Mouse (Mus musculus) stomach, embryonic 16.5 days (tissue): ENCODE measurements around the gene Klf9. TPM values are rescaled to one million over a fixed set of nuclear protein-coding genes. Genes with fewer than 3 reads are reported as not detected.

Experiments used
- ATAC-seq: fragments of 200-750 bp; cut with Nextera tagmentation; 2 replicates; pipeline ENCODE4 v1.8.0; 2017; ENCODE audit warnings: moderate number of reproducible peaks, moderate TSS enrichment; ENCODE audit not compliant: insufficient read depth, low FRiP score
- H3K27ac ChIP-seq: fragments of 300-500 bp; sonication (generic); 2 replicates; pipeline ENCODE4 v1.5.1; 2014; ENCODE audit warnings: low read length
- H3K27me3 ChIP-seq: fragments of 300-500 bp; sonication (generic); 2 replicates; pipeline ENCODE4 v1.6.1; 2014; ENCODE audit warnings: low read length, control low read depth, mixed read lengths; ENCODE audit not compliant: control insufficient read depth, insufficient read depth
- H3K36me3 ChIP-seq: fragments of 300-500 bp; sonication (generic); 2 replicates; pipeline ENCODE4 v1.6.1; 2014; ENCODE audit warnings: low read length; ENCODE audit not compliant: control insufficient read depth, insufficient read depth
- H3K4me1 ChIP-seq: fragments of 300-500 bp; sonication (generic); 2 replicates; pipeline ENCODE4 v1.6.1; 2014; ENCODE audit warnings: low read length, control low read depth, mixed read lengths; ENCODE audit not compliant: control insufficient read depth, insufficient read depth
- H3K4me2 ChIP-seq: fragments of 300-500 bp; sonication (generic); 2 replicates; pipeline ENCODE4 v1.6.1; 2014; ENCODE audit warnings: low read depth, low read length, mixed read lengths
- H3K4me3 ChIP-seq: fragments of 300-500 bp; sonication (generic); replicated peaks from 2 replicates; pipeline ENCODE4 v1.5.1; 2014; ENCODE audit warnings: mild to moderate bottlenecking, low read length
- H3K9ac ChIP-seq: fragments of 300-500 bp; sonication (generic); 2 replicates; pipeline ENCODE4 v1.6.1; 2014; ENCODE audit warnings: low read length
- H3K9me3 ChIP-seq: fragments of 300-500 bp; sonication (generic); replicated peaks from 2 replicates; pipeline ENCODE4 v1.6.1; 2016; ENCODE audit warnings: low read length, control low read depth; ENCODE audit not compliant: control insufficient read depth
- WGBS: fragments of 180-500 bp; shearing (Covaris S2); extraction: QIAGEN DNeasy Blood & Tissue Kit; methylation state at CpG from one replicate; pipeline ENCODE4 v1.1.7; 2014; 5-methylcytosine and 5-hydroxymethylcytosine counted together
- microRNA counts: library from miRNA; unstranded; fragments of <30 nt; microRNA quantifications from one replicate; lab custom pipeline; 2016
- microRNA-seq: library from miRNA; unstranded; fragments of <30 nt; microRNA quantifications from one replicate; pipeline ENCODE4, GENCODE M21; 2016
- polyA plus RNA-seq: library from polyadenylated mRNA; unstranded; fragments of >200 nt; fragmentation: Nextera tagmentation; extraction: Ambion mirVana; gene quantifications from 2 replicates; pipeline ENCODE4 v1.2.1, GENCODE M21; 2015

Klf9 gene
- polyA plus RNA-seq, 1 experiment from 2014 or later = 7.9 TPM

- Histone ChIP-seq H3K27ac (no peak overlapping the region), H3K4me1 (no peaks in the 10 kb centered on the region), H3K9ac (no peak overlapping the region), H3K36me3 (no peaks in the 10 kb centered on the region), H3K4me3 (no peak overlapping the region), H3K9me3 (no peaks in the 10 kb centered on the region), H3K27me3 (no peaks in the 10 kb centered on the region), H3K4me2 (no peak overlapping the region)
- 77% methylated on average over 1 of the region's 1 CpGs for WGBS
- ATAC-seq = no peak
Observed at GRCm38 (mm10) chr19:23189744-23190143, 48.7 kb downstream of the Klf9 start.

GRCm38 (mm10) chr19:23191486-23191885 is 50.5 kb downstream of the Klf9 start:
- Histone ChIP-seq H3K9ac (no peak overlapping the region), H3K4me2 (no peak overlapping the region), H3K36me3 (no peaks in the 10 kb centered on the region), H3K4me3 (no peak overlapping the region), H3K27me3 (no peaks in the 10 kb centered on the region), H3K9me3 (no peaks in the 10 kb centered on the region), H3K4me1 (no peaks in the 10 kb centered on the region), H3K27ac (no peak overlapping the region)
- 91% methylated on average over 6 of the region's 6 CpGs for WGBS
- ATAC-seq = no peak

GRCm38 (mm10) chr19:23193076-23193475 is 52.0 kb downstream of the Klf9 start:
- ATAC-seq = no peak
- Histone ChIP-seq H3K9me3 (no peaks in the 10 kb centered on the region), H3K27me3 (no peaks in the 10 kb centered on the region), H3K27ac (no peak overlapping the region), H3K9ac (no peak overlapping the region), H3K4me1 (no peaks in the 10 kb centered on the region), H3K36me3 (no peaks in the 10 kb centered on the region), H3K4me2 (no peak overlapping the region), H3K4me3 (no peak overlapping the region)
- WGBS = 70% methylated on average over 3 of the region's 3 CpGs

- Histone ChIP-seq H3K36me3 (peaks cover 14% of the 10 kb centered on the region), H3K4me1 (no peaks in the 10 kb centered on the region), H3K27ac (no peak overlapping the region), H3K9ac (no peak overlapping the region), H3K4me2 (no peak overlapping the region), H3K27me3 (no peaks in the 10 kb centered on the region), H3K9me3 (no peaks in the 10 kb centered on the region), H3K4me3 (no peak overlapping the region)
- WGBS = 96% methylated on average over 5 of the region's 5 CpGs
- no peak for ATAC-seq
Observed at GRCm38 (mm10) chr19:23202106-23202505, 61.1 kb downstream of the Klf9 start.

GRCm38 (mm10) chr19:23203505-23204053 is 62.6 kb downstream of the Klf9 start:
- peaks cover 14% of the 10 kb centered on the region for H3K36me3 ChIP-seq

GRCm38 (mm10) chr19:23211325-23211724 is 70.3 kb downstream of the Klf9 start:
- Histone ChIP-seq H3K9me3 (no peaks in the 10 kb centered on the region), H3K4me2 (no peak overlapping the region)
- ATAC-seq = no peak

More at GRCm38 (mm10) chr19:23203505-23204053, 62.6 kb downstream of the Klf9 start:
- H3K27ac ChIP-seq = no peak overlapping the region
- H3K27me3 ChIP-seq = no peaks in the 10 kb centered on the region
- H3K9me3 ChIP-seq = no peaks in the 10 kb centered on the region
- no peak overlapping the region for H3K9ac ChIP-seq
- H3K4me3 ChIP-seq = no peak overlapping the region
- no peaks in the 10 kb centered on the region for H3K4me1 ChIP-seq
- ATAC-seq = no peak
- WGBS = 80% methylated on average over 3 of the region's 3 CpGs
- H3K4me2 ChIP-seq = no peak overlapping the region

GRCm38 (mm10) chr19:23214326-23214725 is 73.3 kb downstream of the Klf9 start:
- peaks cover 6% of the 10 kb centered on the region; the same call in 1 of the 2 replicates for H3K36me3 ChIP-seq
- H3K4me3 ChIP-seq = no peak overlapping the region
- WGBS = 96% methylated on average over 8 of the region's 8 CpGs
- no peak overlapping the region for H3K4me2 ChIP-seq
- H3K4me1 ChIP-seq = no peaks in the 10 kb centered on the region
- no peak overlapping the region for H3K9ac ChIP-seq
- no peaks in the 10 kb centered on the region for H3K9me3 ChIP-seq
- H3K27me3 ChIP-seq = no peaks in the 10 kb centered on the region
- ATAC-seq = no peak
- no peak overlapping the region for H3K27ac ChIP-seq

More at GRCm38 (mm10) chr19:23211325-23211724, 70.3 kb downstream of the Klf9 start:
- WGBS = 81% methylated on average over 6 of the region's 6 CpGs
- H3K9ac ChIP-seq = no peak overlapping the region
- H3K4me3 ChIP-seq = no peak overlapping the region
- H3K4me1 ChIP-seq = no peaks in the 10 kb centered on the region
- no peak overlapping the region for H3K27ac ChIP-seq
- no peaks in the 10 kb centered on the region for H3K27me3 ChIP-seq
- H3K36me3 ChIP-seq = no peaks in the 10 kb centered on the region

MicroRNAs within 50 kb of the gene (microRNA counts, 519-probe panel; counts per million panel counts)
- microRNA mmu-miR-1192 (lab: Ali Mortazavi, UCI) = not detected

Small RNAs within 50 kb of the gene (microRNA-seq; reads per million reads assigned to microRNA genes)
- not detected for gene Mir1192

Other genes starting within 250 kb of the Klf9 start
- gene Smc5, start 132.7 kb downstream of the Klf9 start, polyA plus RNA-seq = 23.6 and 26.5 TPM in 2 replicates